Mouse (Mus musculus): ENCODE data around the gene Gtsf1. TPM values are rescaled to one million over a fixed set of nuclear protein-coding genes. Genes with fewer than 3 reads are reported as not detected.

Gene Gtsf1
- total RNA-seq (2023) = 1 to 10 TPM in 1 of 2 experiments, under 1 TPM in 1; 0.95 to 1.3 TPM

GRCm38 (mm10) chr15:103430241-103430640 is at the start of gene Gtsf1:
Gtsf1 (minus strand) TSS chr15:103430470.

DNA sequence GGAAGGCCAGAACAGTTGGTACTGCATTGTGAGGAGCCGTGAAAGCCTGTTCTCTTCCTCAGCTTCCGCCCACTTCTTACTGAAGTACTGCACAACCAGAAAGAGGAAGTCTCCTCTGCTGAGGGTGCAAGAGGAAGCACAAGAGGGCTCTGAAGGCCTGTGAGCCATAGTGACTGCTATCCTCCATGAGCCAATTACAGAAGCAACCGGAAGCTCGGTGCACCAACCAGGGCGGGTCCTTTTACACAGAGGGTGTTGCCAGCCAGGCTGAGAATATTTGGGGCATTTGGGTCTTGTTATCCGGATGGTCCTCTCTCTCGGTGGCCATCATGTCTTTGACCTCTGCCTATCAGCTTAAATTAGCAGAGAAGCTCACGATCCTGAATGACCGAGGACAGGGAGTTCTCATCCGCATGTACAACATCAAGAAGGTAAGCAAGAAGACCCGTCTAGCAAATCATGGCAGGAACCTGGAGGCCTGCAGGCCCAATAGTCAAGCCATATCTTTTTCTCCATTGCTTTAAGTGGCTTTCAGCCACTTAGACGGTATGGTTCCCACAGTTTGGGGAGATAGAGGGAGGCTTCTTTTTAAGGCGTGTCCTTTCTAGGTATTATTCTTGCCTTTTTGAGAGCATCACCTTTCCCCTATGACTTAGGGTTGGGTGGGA is 23.4 kb upstream of the Gtsf1 start, which contains the start of gene Nckap1l:
Nckap1l (plus strand) TSS at position 244 of the 668 bp plus-strand sequence.

DNA sequence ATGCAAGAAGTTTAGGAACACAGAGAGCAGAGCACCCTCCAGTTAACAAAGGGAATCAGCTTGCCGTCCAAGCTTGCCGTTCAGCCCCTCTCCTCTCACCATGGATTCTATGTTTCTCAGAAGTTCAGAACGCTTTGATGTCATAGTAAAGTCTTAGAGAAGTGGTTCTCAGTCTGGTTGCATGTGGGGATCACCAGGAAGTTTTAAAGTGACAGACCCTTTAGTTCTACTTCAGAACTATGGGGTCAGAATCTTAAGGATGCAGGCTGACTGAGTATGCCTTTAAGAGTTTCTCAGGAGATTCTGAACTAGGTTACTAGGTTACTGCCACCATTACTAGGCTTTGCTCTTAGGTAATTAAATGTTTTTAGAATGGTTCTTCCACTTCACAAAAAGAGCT is 18.1 kb upstream of the Gtsf1 start, which contains the start of gene Gtsf2:
Gtsf2 (minus strand) TSS at position 101 of the 400 bp plus-strand sequence.

DNA sequence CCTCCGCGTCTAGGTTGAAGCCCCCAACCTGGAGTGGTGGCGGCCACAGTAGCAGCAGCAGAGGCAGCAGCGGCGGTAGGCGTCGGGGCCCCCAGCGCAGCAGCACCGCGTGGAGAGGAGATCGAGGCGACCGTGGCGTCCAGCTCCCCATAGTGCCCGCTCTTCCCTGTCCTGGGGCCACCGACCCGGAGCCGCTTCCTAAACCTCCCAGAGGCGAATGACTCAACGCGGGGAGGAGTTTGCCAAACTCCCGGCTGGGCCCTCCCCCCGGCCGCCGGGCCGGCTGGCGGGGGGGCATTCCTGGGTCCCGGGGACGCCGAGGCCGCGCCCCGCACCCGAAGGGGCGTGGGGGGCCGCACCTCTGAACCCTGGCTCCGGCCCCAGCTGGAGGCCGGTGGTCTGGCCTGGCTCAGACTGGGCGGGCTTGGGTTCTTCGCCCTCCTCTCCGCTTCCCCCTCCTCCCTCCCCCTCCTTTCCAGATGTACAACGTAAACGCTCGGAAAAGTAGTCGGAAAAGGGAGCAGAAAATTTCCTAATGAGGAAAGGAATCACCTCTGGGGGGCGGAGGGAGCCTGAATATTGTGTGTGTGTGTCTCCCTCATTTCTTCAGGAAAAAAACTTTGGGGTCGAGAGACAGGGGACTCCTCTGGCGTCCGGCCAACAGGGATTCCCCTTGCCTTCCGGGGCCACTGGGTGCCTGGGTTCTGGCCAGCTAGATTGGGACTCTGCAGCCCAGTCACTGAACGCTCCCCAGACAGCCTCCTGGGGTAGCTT is 63.7 kb downstream of the Gtsf1 start, which contains the start of gene Itga5:
Itga5 (minus strand) TSS at position 388 of the 774 bp plus-strand sequence.

Other genes starting within 250 kb of the Gtsf1 start
- 10 to 100 TPM; 48.0 to 52.3 TPM for gene Cbx5, start 190.7 kb downstream of the Gtsf1 start, total RNA-seq (2023)
- gene Hnrnpa1, start 190.0 kb downstream of the Gtsf1 start, total RNA-seq (2023) = 100 to 1,000 TPM; 242 TPM
- gene Nfe2, start 172.1 kb downstream of the Gtsf1 start, total RNA-seq (2023) = 100 to 1,000 TPM; 221 to 238 TPM
- 100 to 1,000 TPM; 110 to 114 TPM for gene Copz1, start 157.8 kb downstream of the Gtsf1 start, total RNA-seq (2023)
- gene Gpr84, start 119.9 kb downstream of the Gtsf1 start, total RNA-seq (2023) = 10 to 100 TPM; 19.3 to 19.9 TPM
- gene Zfp385a, start 90.4 kb downstream of the Gtsf1 start, total RNA-seq (2023) = 10 to 100 TPM; 28.0 to 33.3 TPM
- gene Itga5, start 63.7 kb downstream of the Gtsf1 start, total RNA-seq (2023) = 10 to 100 TPM; 18.4 to 24.1 TPM
- gene Gtsf2, start 18.0 kb upstream of the Gtsf1 start, total RNA-seq (2023) = not detected
- gene Nckap1l, start 23.3 kb upstream of the Gtsf1 start, total RNA-seq (2023) = 100 to 1,000 TPM; 274 to 296 TPM
- 10 to 100 TPM; 61.1 to 71.5 TPM for gene Pde1b, start 72.6 kb upstream of the Gtsf1 start, total RNA-seq (2023)
- gene Ppp1r1a, start 107.5 kb upstream of the Gtsf1 start, total RNA-seq (2023) = not detected
- gene Glycam1, start 134.6 kb upstream of the Gtsf1 start, total RNA-seq (2023) = not detected

Data from neutrophil, adult 83 days (primary cell).